Mouse (Mus musculus) intestine, postnatal 0 days (tissue): Measurements from ENCODE around the gene Zfp948. TPM values are rescaled to one million over a fixed set of nuclear protein-coding genes. Genes with fewer than 3 reads are reported as not detected.
A peak's percentile ranks its signal among the peaks of the same experiment; 100 is the strongest.

Experiments
- ATAC-seq: fragments of 200-750 bp; cut with Nextera tagmentation; 2 replicates; pipeline ENCODE4 v1.8.0; 2017; ENCODE audit warnings: mild to moderate bottlenecking, moderate TSS enrichment, moderate library complexity
- H3K27ac ChIP-seq: fragments of 300-500 bp; sonication (generic); 2 replicates; pipeline ENCODE4 v1.5.1; 2014; ENCODE audit warnings: mild to moderate bottlenecking, low read depth, low read length, moderate library complexity
- H3K27me3 ChIP-seq: fragments of 300-500 bp; sonication (generic); replicated peaks from 2 replicates; pipeline ENCODE4 v1.6.1; 2014; ENCODE audit warnings: low read length, mixed read lengths; ENCODE audit not compliant: control insufficient read depth, insufficient read depth
- H3K36me3 ChIP-seq: fragments of 300-500 bp; sonication (generic); 2 replicates; pipeline ENCODE4 v1.6.1; 2014; ENCODE audit warnings: mild to moderate bottlenecking, moderate library complexity; ENCODE audit not compliant: control insufficient read depth, insufficient read depth
- H3K4me1 ChIP-seq: fragments of 300-500 bp; sonication (generic); replicated peaks from 2 replicates; pipeline ENCODE4 v1.6.1; 2014; ENCODE audit warnings: antibody characterized with exemption, low read length, mixed read lengths; ENCODE audit not compliant: control insufficient read depth, insufficient read depth
- H3K4me2 ChIP-seq: fragments of 300-500 bp; sonication (generic); replicated peaks from 2 replicates; pipeline ENCODE4 v1.6.1; 2014; ENCODE audit warnings: low read depth, mild to moderate bottlenecking, moderate library complexity
- H3K4me3 ChIP-seq: fragments of 300-500 bp; sonication (generic); 2 replicates; pipeline ENCODE4 v1.5.1; 2014; ENCODE audit warnings: low read depth, low read length
- H3K9ac ChIP-seq: fragments of 300-500 bp; sonication (generic); 2 replicates; pipeline ENCODE4 v1.6.1; 2014; ENCODE audit warnings: mild to moderate bottlenecking, low read depth, low read length
- H3K9me3 ChIP-seq: fragments of 300-500 bp; sonication (generic); 2 replicates; pipeline ENCODE4 v1.6.1; 2016; ENCODE audit warnings: mixed run types; ENCODE audit not compliant: control insufficient read depth
- CTCF ChIP-seq: sonication (generic); IDR thresholded peaks from 2 replicates; pipeline ENCODE4 v1.5.1; 2016; ENCODE audit warnings: low read depth, mild to moderate bottlenecking, control low read depth, antibody characterized with exemption, moderate library complexity
- WGBS: fragments of 180-500 bp; shearing (Covaris S2); extraction: QIAGEN DNeasy Blood & Tissue Kit; methylation state at CpG from one replicate; pipeline ENCODE4 v1.1.7; 2014; 5-methylcytosine and 5-hydroxymethylcytosine counted together
- polyA plus RNA-seq: library from polyadenylated mRNA; unstranded; fragments of >200 nt; fragmentation: Nextera tagmentation; extraction: Ambion mirVana; gene quantifications from 2 replicates; pipeline ENCODE4 v1.2.1, GENCODE M21; 2015

The Zfp948 gene
- 13.7 and 15.1 TPM in 2 replicates for polyA plus RNA-seq

DNA sequence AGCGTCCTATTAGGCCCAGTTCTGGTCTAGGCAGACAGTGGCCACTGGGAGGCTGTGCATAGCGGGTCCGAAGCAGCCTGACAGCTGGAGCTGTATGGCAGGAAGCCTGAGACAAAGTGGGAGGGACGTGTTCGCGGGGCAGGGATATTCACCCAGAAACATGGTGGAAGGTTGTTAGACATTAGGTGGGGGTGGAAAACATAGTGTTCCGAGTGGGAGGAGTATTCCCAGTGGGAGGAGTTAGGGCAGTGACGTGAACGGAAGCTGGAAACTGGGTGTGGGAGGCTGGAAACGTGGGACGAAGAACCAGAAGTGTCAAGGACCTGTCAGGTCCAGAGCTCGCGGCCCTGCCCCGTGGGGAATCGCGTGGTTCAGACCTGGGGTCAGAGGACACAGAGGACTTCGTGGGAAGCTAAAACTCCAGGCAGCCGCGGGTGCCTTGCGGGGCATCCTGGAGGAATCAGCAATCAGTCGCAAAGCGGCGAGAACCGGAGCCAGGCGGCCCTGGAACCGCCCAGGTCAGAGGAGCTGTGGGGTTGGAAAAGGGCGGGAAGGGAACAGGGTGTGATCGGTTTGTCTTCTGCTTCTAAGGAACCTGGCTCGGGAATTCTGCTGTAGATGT is at the start of gene Zfp948:
TSS of gene Zfp948 (plus strand) at position 281 of the 622 bp plus-strand sequence.
- peak within 1 kb of the TSS; percentile 52 for H3K9ac ChIP-seq
- ATAC-seq: peak; percentile 96
- H3K27me3 ChIP-seq: no peaks in the 10 kb centered on the region
- H3K27ac ChIP-seq: peak within 1 kb of the TSS; percentile 88
- H3K4me3 ChIP-seq: peak within 1 kb of the TSS; percentile 43
- peaks cover 4% of the 10 kb centered on the region; the same call in 1 of the 2 replicates for H3K36me3 ChIP-seq
- TF ChIP-seq CTCF: peak; percentile 44
- H3K4me1 ChIP-seq: no peaks in the 10 kb centered on the region; the same call in 1 of the 2 replicates
- H3K4me2 ChIP-seq: peak within 1 kb of the TSS; percentile 84
- WGBS: under 1% methylated on average over 29 of the region's 29 CpGs
- H3K9me3 ChIP-seq: no peaks in the 10 kb centered on the region

DNA sequence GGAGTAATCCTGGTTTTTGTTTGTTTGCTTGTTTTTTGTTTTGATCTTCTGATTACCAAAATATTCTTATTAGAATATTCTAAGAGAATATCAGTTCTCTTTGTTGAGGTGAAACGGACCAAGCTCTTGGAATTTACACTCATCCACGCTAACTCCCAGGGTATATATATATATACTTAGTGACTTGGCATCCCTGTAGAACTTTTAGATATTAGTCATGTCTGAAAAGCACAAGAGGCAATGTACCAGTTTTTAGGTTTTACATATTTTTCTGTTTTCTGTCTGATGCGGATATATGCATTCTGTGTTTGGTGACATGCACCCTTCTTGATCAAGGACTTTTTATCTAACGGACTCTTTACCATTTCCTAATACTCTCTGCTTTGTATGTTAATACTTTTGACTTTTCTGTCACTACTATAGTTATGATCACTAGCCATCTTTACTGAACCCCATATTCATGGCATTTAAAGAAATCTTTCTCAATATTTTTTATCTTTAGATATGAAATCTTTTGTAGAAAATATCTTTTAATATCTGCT is 49.6 kb upstream of the Zfp948 start:
- Histone ChIP-seq H3K4me1 (no peaks in the 10 kb centered on the region), H3K9me3 (no peaks in the 10 kb centered on the region), H3K9ac (peak overlapping the region; percentile 64), H3K36me3 (no peaks in the 10 kb centered on the region), H3K4me2 (peak overlapping the region; percentile 87), H3K4me3 (peak overlapping the region; percentile 56), H3K27ac (peak overlapping the region; percentile 91), H3K27me3 (no peaks in the 10 kb centered on the region)
- 21% methylated on average over 4 of the region's 4 CpGs for WGBS
- no peak for TF ChIP-seq CTCF
- ATAC-seq: no peak

DNA sequence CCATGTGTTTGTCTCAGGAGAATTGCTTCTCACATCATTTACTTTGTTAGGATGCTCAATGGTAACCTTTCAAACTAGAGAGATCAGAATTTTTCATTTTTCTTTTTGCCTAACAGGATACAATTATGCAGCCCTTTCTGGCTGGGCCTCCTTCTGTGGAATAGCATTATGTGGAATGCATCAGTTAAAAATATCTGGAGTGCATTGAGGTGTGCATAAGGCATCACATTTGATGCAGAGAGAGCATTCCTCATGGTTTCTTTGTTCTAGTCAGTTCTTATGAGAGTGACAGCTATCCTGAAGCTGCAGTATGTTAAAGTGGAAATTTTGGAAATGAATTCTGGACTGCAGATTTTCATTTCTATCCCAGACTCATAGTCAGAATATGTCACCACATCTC is 40.5 kb upstream of the Zfp948 start:
- no peaks in the 10 kb centered on the region for H3K9me3 ChIP-seq
- H3K9ac ChIP-seq: no peak overlapping the region
- H3K27ac ChIP-seq: no peak overlapping the region
- no peaks in the 10 kb centered on the region for H3K27me3 ChIP-seq
- no peaks in the 10 kb centered on the region for H3K36me3 ChIP-seq
- H3K4me1 ChIP-seq: no peaks in the 10 kb centered on the region
- no peak for TF ChIP-seq CTCF
- no peak for ATAC-seq
- no peak overlapping the region for H3K4me3 ChIP-seq
- H3K4me2 ChIP-seq: no peak overlapping the region

DNA sequence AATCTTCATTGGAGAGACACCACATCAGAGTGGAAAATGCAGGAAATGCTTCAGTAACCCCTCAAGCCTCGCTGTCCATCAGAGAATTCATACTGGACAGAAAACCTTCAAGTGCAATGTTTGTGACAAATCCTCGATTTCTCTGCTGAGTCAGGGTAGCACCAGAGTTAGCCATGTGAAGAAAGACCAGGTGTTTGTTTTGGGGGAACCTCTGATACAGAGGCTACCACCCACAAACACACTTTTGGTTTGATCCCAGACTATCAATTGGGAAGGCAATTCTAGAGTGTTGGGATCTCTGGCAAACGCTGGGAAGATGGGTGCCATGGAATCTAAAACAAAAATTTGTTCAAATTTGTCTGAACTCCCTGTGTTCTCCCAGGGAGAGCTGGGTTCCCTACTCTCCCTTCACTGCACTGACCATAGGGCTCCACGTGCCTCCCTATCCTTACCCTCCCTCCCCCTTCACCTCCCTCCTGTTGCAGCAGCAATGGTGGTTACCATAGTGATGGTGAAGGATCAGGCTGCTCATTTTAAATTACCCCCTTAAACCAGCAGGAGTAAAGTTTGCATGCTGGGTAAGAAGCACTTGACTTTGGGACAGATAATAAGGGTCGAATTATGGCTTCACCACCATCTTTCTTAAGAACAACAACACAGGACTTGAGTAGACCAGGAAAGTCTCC is 36.0 kb upstream of the Zfp948 start:
- 78% methylated on average over 5 of the region's 5 CpGs for WGBS
- H3K27ac ChIP-seq: no peak overlapping the region
- H3K36me3 ChIP-seq: no peaks in the 10 kb centered on the region
- no peak overlapping the region for H3K4me2 ChIP-seq
- H3K9ac ChIP-seq: no peak overlapping the region
- ATAC-seq: no peak
- TF ChIP-seq CTCF: no peak
- H3K4me3 ChIP-seq: no peak overlapping the region
- no peaks in the 10 kb centered on the region for H3K9me3 ChIP-seq
- no peaks in the 10 kb centered on the region for H3K27me3 ChIP-seq
- H3K4me1 ChIP-seq: 0 out of 2 replicates have a peak, but pooled peaks cover 7% of the 10 kb centered on the region

DNA sequence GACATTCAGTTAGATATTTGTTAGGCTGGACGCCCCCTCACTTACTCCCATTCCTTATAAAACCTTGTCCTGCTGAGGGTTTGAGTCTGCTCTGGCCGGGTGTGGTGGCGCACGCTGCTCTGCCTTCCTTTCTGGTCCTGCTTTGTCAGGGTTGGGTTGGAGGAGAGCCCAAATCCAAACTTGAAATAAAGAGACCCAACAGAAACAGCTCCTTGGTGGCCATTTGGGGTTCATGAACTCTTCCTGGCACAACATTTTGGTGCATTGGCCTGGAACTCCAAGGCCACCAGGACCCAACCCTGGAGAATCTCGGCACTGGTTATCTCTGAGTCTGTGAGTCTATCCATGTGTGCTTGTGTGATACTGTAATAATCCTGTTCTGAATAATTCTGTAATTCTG is 35.2 kb upstream of the Zfp948 start:
- Histone ChIP-seq H3K36me3 (no peaks in the 10 kb centered on the region), H3K4me1 (0 out of 2 replicates have a peak, but pooled peaks cover 7% of the 10 kb centered on the region), H3K27me3 (no peaks in the 10 kb centered on the region), H3K4me2 (peak overlapping the region; percentile 87), H3K9ac (peak overlapping the region; percentile 94; the same call in 1 of the 2 replicates), H3K9me3 (no peaks in the 10 kb centered on the region), H3K27ac (peak overlapping the region; percentile 95; the same call in 1 of the 2 replicates), H3K4me3 (peak overlapping the region; percentile 86)
- no peak for ATAC-seq
- WGBS: 62% methylated on average over 5 of the region's 5 CpGs
- TF ChIP-seq CTCF: no peak
